ENCODE assay signal across 9 mouse cellular contexts in genomic region chr6:32479765-32480164, GRCm38 (mm10).
A peak's percentile ranks its signal among the peaks of the same experiment; 100 is the strongest.
DNase-seq lines count a peak whose midpoint lies in the region; ATAC-seq and TF ChIP-seq lines count a peak whose summit lies in the region.
"Had no signal": no experiment of that assay in that cellular context is flagged by ENCODE, and none has a peak within 500 bp of the region (broad histone marks: within the 10 kb centered on the region; RNA-seq: fewer than 3 reads in every experiment).

No protein-coding gene starts in this region.

- H3K36me3 ChIP-seq in heart, adult 2 months (ENCODE audit: control insufficient read depth, insufficient read depth, low read length): peaks cover 10% of the 10 kb centered on the region; the same call in 1 of the 2 replicates
- no peaks in the 10 kb centered on the region for H3K36me3 ChIP-seq in liver, embryonic 14.5 days (replicated peaks; ENCODE audit: control insufficient read depth, insufficient read depth, low read depth)
- H3K36me3 ChIP-seq: forebrain, embryonic 12.5 days had no signal

- ATAC-seq in liver, embryonic 14.5 days (ENCODE audit: insufficient read depth): peak; percentile 4; the same call in 1 of the 2 replicates

- DNase-seq in heart, adult 2 months: no peak
- DNase-seq in heart, postnatal 25 days (ENCODE audit: low spot score): no peak
- DNase-seq in kidney, adult 9 months: peak; percentile 51
- DNase-seq in kidney, postnatal 25 days: no peak
- no peak for DNase-seq in liver, embryonic 14.5 days (ENCODE audit: low read depth in 3 of 3, low spot score in 3 of 3)
- DNase-seq in frontal cortex, postnatal 14 days (ENCODE audit: low spot score in 2 of 2): no peak
- DNase-seq in right cerebral cortex, postnatal 25 days: no peak

- no peaks in the 10 kb centered on the region for H3K27me3 ChIP-seq in heart, adult 2 months (ENCODE audit: control insufficient read depth, insufficient read depth, low read length)
- no peaks in the 10 kb centered on the region for H3K27me3 ChIP-seq in liver, embryonic 14.5 days (ENCODE audit: control insufficient read depth, insufficient read depth, low read length)
- H3K27me3 ChIP-seq: forebrain, embryonic 12.5 days had no signal

- peaks cover 38% of the 10 kb centered on the region for H3K4me1 ChIP-seq in heart, adult 2 months (ENCODE audit: control insufficient read depth, insufficient read depth, low read length)
- peaks cover 25% of the 10 kb centered on the region for H3K4me1 ChIP-seq in bone marrow macrophage, adult 2 months (ENCODE audit: control insufficient read depth, insufficient read depth, low read length)
- H3K4me1 ChIP-seq in liver, embryonic 14.5 days (replicated peaks; ENCODE audit: control insufficient read depth in 2 of 2, insufficient read depth in 2 of 2, low read length in 1 of 2): peaks cover 21 to 31% of the 10 kb centered on the region in 2 experiments

- TF ChIP-seq CTCF in heart, adult 2 months (IDR thresholded peaks at IDR 0.05): no peak
- TF ChIP-seq CTCF in bone marrow macrophage, adult 2 months (IDR thresholded peaks at IDR 0.05; ENCODE audit: low read depth, low read length): no peak
- no peak for TF ChIP-seq CTCF in liver, embryonic 14.5 days (IDR thresholded peaks at IDR 0.05; ENCODE audit: low read depth)

- H3K4me3 ChIP-seq in heart, adult 2 months: no peak overlapping the region
- peak overlapping the region; percentile 3; the same call in 1 of the 2 replicates for H3K4me3 ChIP-seq in bone marrow macrophage, adult 2 months (ENCODE audit: insufficient read depth, low read length)
- no peak overlapping the region for H3K4me3 ChIP-seq in liver, embryonic 14.5 days (ENCODE audit: insufficient read depth in 1 of 2, low read depth in 2 of 2, low read length in 2 of 2)
- H3K4me3 ChIP-seq: forebrain, embryonic 12.5 days had no signal

- WGBS in heart, adult 2 months: 20% methylated on average over 2 of the region's 2 CpGs
- WGBS in liver, embryonic 14.5 days (ENCODE audit: insufficient replicate concordance): 32% methylated on average over 2 of the region's 2 CpGs

- H3K9me3 ChIP-seq in liver, embryonic 14.5 days (ENCODE audit: control insufficient read depth, low read length): no peaks in the 10 kb centered on the region
- H3K9me3 ChIP-seq: forebrain, embryonic 12.5 days had no signal

- intact Hi-C loops in heart, adult 2 months (cut with DNase I): loop anchor here (1.0 to 2.0 kb wide), 5 partner anchors 31 to 151 kb away; no protein-coding TSS in a partner anchor
- intact Hi-C loops in heart, postnatal 25 days (cut with DNase I): loop anchor here (2.0 to 5.0 kb wide), 3 partner anchors 82 to 151 kb away; no protein-coding TSS in a partner anchor

- H3K27ac ChIP-seq in heart, adult 2 months: peak overlapping the region; percentile 89
- peak overlapping the region; percentile 76 for H3K27ac ChIP-seq in bone marrow macrophage, adult 2 months (ENCODE audit: insufficient read depth, low read depth, low read length)
- peak overlapping the region; percentile 44 for H3K27ac ChIP-seq in liver, embryonic 14.5 days
- H3K27ac ChIP-seq: forebrain, embryonic 12.5 days had no signal

- TF ChIP-seq POLR2A in heart, adult 2 months (IDR thresholded peaks at IDR 0.05; ENCODE audit: insufficient read depth, low read depth, low read length): 0 out of 2 replicates have a peak, but pooled peaks have one; percentile 10
- TF ChIP-seq POLR2A in bone marrow macrophage, adult 2 months (IDR thresholded peaks at IDR 0.05; ENCODE audit: borderline replicate concordance, low read depth, low read length): no peak

- peak overlapping the region; percentile 14; the same call in 1 of the 2 replicates for H3K9ac ChIP-seq in heart, adult 2 months (ENCODE audit: low read depth, low read length)
- H3K9ac ChIP-seq in liver, embryonic 14.5 days (replicated peaks): peak overlapping the region; percentile 23
- H3K9ac ChIP-seq: forebrain, embryonic 12.5 days had no signal

- H3K4me2 ChIP-seq in liver, embryonic 14.5 days (ENCODE audit: low read depth): peak overlapping the region; percentile 59; the same call in 1 of the 2 replicates
- H3K4me2 ChIP-seq: forebrain, embryonic 12.5 days had no signal

- no peak for TF ChIP-seq EP300 in heart, adult 2 months (IDR thresholded peaks at IDR 0.05; ENCODE audit: insufficient read depth, low read depth, low read length)
- TF ChIP-seq EP300 in liver, embryonic 14.5 days (IDR thresholded peaks at IDR 0.05; ENCODE audit: low read depth): no peak

- no peaks in the 10 kb centered on the region for H3K79me2 ChIP-seq in heart, adult 2 months (replicated peaks; ENCODE audit: control insufficient read depth, insufficient read depth, low read length)
